Mouse (Mus musculus) heart, adult 18-20 months (tissue): ENCODE results near the gene Sesn3. TPM values are rescaled to one million over a fixed set of nuclear protein-coding genes. Genes with fewer than 3 reads are reported as not detected.
"Not testable (repeated sequence)": the region's sequence is repeated elsewhere in the genome, so short reads cannot be mapped to it uniquely, and the experiment has no call there.

Source experiments
- DNase-seq, 2 experiments: peaks; one replicate each; pipeline ENCODE4 v3.0.0; 2021 to 2022; ENCODE audit warnings: mixed read lengths in 1 of 2
- total RNA-seq, 2 experiments: library from RNA; stranded (reverse); gene quantifications; 2 replicates each; pipeline ENCODE4 v1.2.3; 2021

Sesn3 gene
- total RNA-seq, 2 experiments from 2014 or later = 21.4 to 25.5 TPM

- peak; percentile 16 to 38 for DNase-seq
These were observed 2.6 kb downstream of the Sesn3 start for GRCm38 (mm10) chr9:14277365-14277991.

- no peak for DNase-seq
These were observed 5.8 kb downstream of the Sesn3 start for GRCm38 (mm10) chr9:14280696-14281095.

GRCm38 (mm10) chr9:14285036-14285435 lies 10.2 kb downstream of the Sesn3 start:
- DNase-seq = no peak

GRCm38 (mm10) chr9:14287234-14287633 lies 12.4 kb downstream of the Sesn3 start:
- DNase-seq = no peak

- no peak for DNase-seq
These were observed 13.6 kb downstream of the Sesn3 start for GRCm38 (mm10) chr9:14288500-14288899.

GRCm38 (mm10) chr9:14293866-14294265 lies 19.0 kb downstream of the Sesn3 start:
- DNase-seq = no peak

GRCm38 (mm10) chr9:14295680-14296440 lies 21.0 kb downstream of the Sesn3 start:
- no peak for DNase-seq

- DNase-seq = no peak
These were observed 22.3 kb downstream of the Sesn3 start for GRCm38 (mm10) chr9:14297204-14297603.

- DNase-seq = no peak
These were observed 25.0 kb downstream of the Sesn3 start for GRCm38 (mm10) chr9:14299819-14300218.

- DNase-seq = no peak
These were observed 25.9 kb downstream of the Sesn3 start for GRCm38 (mm10) chr9:14300795-14301194.

GRCm38 (mm10) chr9:14304262-14304968 lies 29.5 kb downstream of the Sesn3 start:
- DNase-seq = no peak

- DNase-seq = no peak
These were observed 32.5 kb downstream of the Sesn3 start for GRCm38 (mm10) chr9:14307341-14307740.

GRCm38 (mm10) chr9:14313968-14314367 lies 39.1 kb downstream of the Sesn3 start:
- DNase-seq = no peak

GRCm38 (mm10) chr9:14314477-14314876 lies 39.6 kb downstream of the Sesn3 start:
- no peak for DNase-seq

- no peak for DNase-seq
These were observed 41.8 kb downstream of the Sesn3 start for GRCm38 (mm10) chr9:14316618-14317017.

GRCm38 (mm10) chr9:14335829-14336228 lies 61.0 kb downstream of the Sesn3 start:
- no peak for DNase-seq

- DNase-seq = no peak
These were observed 62.0 kb downstream of the Sesn3 start for GRCm38 (mm10) chr9:14336901-14337300.

- DNase-seq = no peak
These were observed 63.8 kb downstream of the Sesn3 start for GRCm38 (mm10) chr9:14338701-14339100.

- peak; percentile 58 to 84 for DNase-seq
These were observed 67.3 kb downstream of the Sesn3 start for GRCm38 (mm10) chr9:14342041-14342668.

- not testable (repeated sequence) for DNase-seq
These were observed 71.0 kb downstream of the Sesn3 start for GRCm38 (mm10) chr9:14345866-14346265.

- peak; percentile 16 to 45 for DNase-seq
These were observed 73.5 kb downstream of the Sesn3 start for GRCm38 (mm10) chr9:14348416-14348815.

GRCm38 (mm10) chr9:14349380-14349779 lies 74.5 kb downstream of the Sesn3 start:
- no peak for DNase-seq

- DNase-seq = no peak
These were observed 75.9 kb downstream of the Sesn3 start for GRCm38 (mm10) chr9:14350787-14351186.
